Mouse (Mus musculus) small intestine, adult 2 months (tissue): Measurements from ENCODE around the gene Zfp663. TPM values are rescaled to one million over a fixed set of nuclear protein-coding genes. Genes with fewer than 3 reads are reported as not detected.

Source experiments
- H3K27ac ChIP-seq: fragments of 200-500 bp; 2 replicates; pipeline ENCODE4 v1.5.1; 2012; ENCODE audit warnings: low read depth, low read length, control low read depth, inconsistent platforms; ENCODE audit not compliant: insufficient read depth
- H3K27me3 ChIP-seq: fragments of 200-500 bp; 2 replicates; pipeline ENCODE4 v1.6.1; 2012; ENCODE audit warnings: mild to moderate bottlenecking, moderate library complexity, low read length, inconsistent platforms; ENCODE audit not compliant: control insufficient read depth, insufficient read depth
- H3K36me3 ChIP-seq: fragments of 200-500 bp; 2 replicates; pipeline ENCODE4 v1.6.1; 2012; ENCODE audit warnings: mild to moderate bottlenecking, low read length, control low read depth, inconsistent platforms; ENCODE audit not compliant: control insufficient read depth, insufficient read depth
- H3K4me1 ChIP-seq: fragments of 200-500 bp; 2 replicates; pipeline ENCODE4 v1.6.1; 2012; ENCODE audit warnings: low read length, inconsistent platforms, mixed read lengths; ENCODE audit not compliant: control insufficient read depth, insufficient read depth, insufficient read length
- H3K4me3 ChIP-seq: fragments of 200-500 bp; 2 replicates; pipeline ENCODE4 v1.5.1; 2012; ENCODE audit warnings: low read depth, mild to moderate bottlenecking, control low read depth, inconsistent platforms, low read length, moderate library complexity
- CTCF ChIP-seq: fragments of 200-500 bp; IDR thresholded peaks from 2 replicates; pipeline ENCODE4 v1.5.1; 2012; ENCODE audit warnings: low read depth, mild to moderate bottlenecking, control low read depth, inconsistent platforms, low read length, moderate library complexity, mixed read lengths; ENCODE audit not compliant: insufficient replicate concordance, insufficient read length; ENCODE audit errors: extremely low read depth
- POLR2A ChIP-seq: fragments of 200-500 bp; IDR thresholded peaks from 2 replicates; pipeline ENCODE4 v1.6.1; 2012; ENCODE audit warnings: low read depth, mild to moderate bottlenecking, control low read depth, inconsistent platforms, low read length, moderate library complexity
- WGBS: fragments of 180-500 bp; shearing (Covaris S2); methylation state at CpG from one replicate; pipeline ENCODE4 v1.1.7; 2018; 5-methylcytosine and 5-hydroxymethylcytosine counted together
- polyA plus RNA-seq: library from polyadenylated mRNA; depleted of rRNA; stranded (reverse); fragments of >200 nt; gene quantifications from 2 replicates; pipeline ENCODE4 v1.2.3, GENCODE M21; 2012

Zfp663 gene
- polyA plus RNA-seq, 1 experiment, result not detected

- Histone ChIP-seq H3K27me3 (0 out of 2 replicates have a peak, but pooled peaks cover 4% of the 10 kb centered on the region), H3K4me1 (no peaks in the 10 kb centered on the region), H3K36me3 (no peaks in the 10 kb centered on the region), H3K27ac (no peak overlapping the region), H3K4me3 (no peak overlapping the region)
- 82% methylated on average over 5 of the region's 5 CpGs for WGBS
- TF ChIP-seq CTCF (no peak), POLR2A (no peak)
Observed at GRCm38 (mm10) chr2:165346180-165346579, 22.3 kb downstream of the Zfp663 start.

GRCm38 (mm10) chr2:165337191-165337590 is 31.3 kb downstream of the Zfp663 start:
- Histone ChIP-seq H3K4me3 (no peak overlapping the region), H3K4me1 (peaks cover 7% of the 10 kb centered on the region), H3K36me3 (no peaks in the 10 kb centered on the region), H3K27me3 (no peaks in the 10 kb centered on the region), H3K27ac (no peak overlapping the region)
- TF ChIP-seq POLR2A (no peak), CTCF (peak; percentile 67; the same call in 1 of the 2 replicates)
- WGBS, result 25% methylated on average over 3 of the region's 3 CpGs

- Histone ChIP-seq H3K4me3 (peak overlapping the region; percentile 33), H3K27ac (0 out of 2 replicates have a peak overlapping the region, but pooled peaks have one; percentile 38), H3K36me3 (no peaks in the 10 kb centered on the region), H3K27me3 (no peaks in the 10 kb centered on the region), H3K4me1 (peaks cover 25% of the 10 kb centered on the region)
- no peak for TF ChIP-seq POLR2A
- WGBS, result 37% methylated on average over 14 of the region's 14 CpGs
Observed at GRCm38 (mm10) chr2:165332610-165333210, 35.8 kb downstream of the Zfp663 start.

GRCm38 (mm10) chr2:165329703-165330102 is 38.8 kb downstream of the Zfp663 start:
- TF ChIP-seq POLR2A, result no peak
- TF ChIP-seq CTCF, result no peak
- Histone ChIP-seq H3K4me3 (no peak overlapping the region), H3K27me3 (no peaks in the 10 kb centered on the region), H3K27ac (peak overlapping the region; percentile 63), H3K4me1 (peaks cover 27% of the 10 kb centered on the region), H3K36me3 (no peaks in the 10 kb centered on the region)
- WGBS, result 6% methylated on average over 3 of the region's 3 CpGs

GRCm38 (mm10) chr2:165328746-165329145 is 39.8 kb downstream of the Zfp663 start:
- 71% methylated on average over 5 of the region's 5 CpGs for WGBS
- Histone ChIP-seq H3K36me3 (no peaks in the 10 kb centered on the region), H3K4me1 (peaks cover 30% of the 10 kb centered on the region), H3K27ac (peak overlapping the region; percentile 63; the same call in 1 of the 2 replicates), H3K4me3 (no peak overlapping the region), H3K27me3 (no peaks in the 10 kb centered on the region)
- TF ChIP-seq POLR2A (no peak), CTCF (no peak)

GRCm38 (mm10) chr2:165327386-165327785 is 41.1 kb downstream of the Zfp663 start:
- H3K4me1 ChIP-seq, result peaks cover 33% of the 10 kb centered on the region
- 35% methylated on average over 7 of the region's 7 CpGs for WGBS
- H3K4me3 ChIP-seq, result no peak overlapping the region
- TF ChIP-seq POLR2A (no peak), CTCF (no peak)
- H3K36me3 ChIP-seq, result no peaks in the 10 kb centered on the region
- no peaks in the 10 kb centered on the region for H3K27me3 ChIP-seq
- H3K27ac ChIP-seq, result no peak overlapping the region

DNA sequence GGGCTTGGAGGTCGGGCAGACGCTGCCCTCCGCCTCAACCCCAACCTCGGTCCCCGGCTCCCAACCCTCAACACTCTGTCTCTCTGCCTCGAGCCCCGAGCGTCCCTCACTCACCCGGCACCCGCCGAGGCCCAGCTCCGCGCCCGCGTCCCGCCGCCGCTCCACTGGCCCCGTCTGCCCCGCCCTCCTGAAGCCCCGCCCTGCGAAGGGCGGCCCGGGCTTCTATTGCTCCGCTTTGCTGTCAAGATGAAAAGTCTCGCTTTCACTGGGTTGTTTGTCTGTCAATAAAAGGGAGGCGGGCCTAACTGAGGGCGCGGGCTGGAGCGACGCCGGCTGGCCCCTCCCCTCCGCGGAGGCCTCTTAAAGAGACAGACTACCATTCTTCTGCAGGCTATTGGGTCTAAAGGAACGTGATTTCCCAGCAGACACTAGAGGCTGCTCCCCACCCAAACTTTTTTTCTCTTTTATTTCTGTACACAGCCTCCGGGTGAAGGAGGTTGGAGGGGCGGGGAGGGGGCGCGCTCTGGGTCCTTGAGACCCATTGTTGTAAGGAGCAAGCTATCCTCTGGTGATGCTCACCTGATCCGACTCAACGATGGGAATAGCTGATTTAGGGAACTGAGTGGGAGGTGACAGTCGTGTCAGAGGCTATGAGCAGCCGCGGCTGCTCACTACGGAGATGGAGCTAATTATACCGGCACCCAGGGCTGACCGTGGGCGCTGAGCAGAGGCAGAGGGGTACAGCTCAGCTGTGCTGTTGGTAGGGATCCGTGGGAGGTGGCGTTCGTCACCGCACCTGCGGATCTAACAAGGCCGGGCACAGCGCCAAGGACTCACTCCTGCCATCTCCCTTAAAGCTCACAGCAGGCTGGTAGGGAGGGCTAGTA is 42.0 kb downstream of the Zfp663 start, which contains the start of gene Elmo2:
TSS of gene Elmo2 (minus strand) at position 176 of the 887 bp plus-strand sequence.
- WGBS, result under 1% methylated on average over 55 of the region's 55 CpGs
- peak within 1 kb of the TSS; percentile 65 for H3K27ac ChIP-seq
- no peaks in the 10 kb centered on the region for H3K27me3 ChIP-seq
- peaks cover 37% of the 10 kb centered on the region for H3K4me1 ChIP-seq
- no peaks in the 10 kb centered on the region for H3K36me3 ChIP-seq
- H3K4me3 ChIP-seq, result peak within 1 kb of the TSS; percentile 93
- no peak for TF ChIP-seq CTCF
- TF ChIP-seq POLR2A, result peak; percentile 78
